Mouse (Mus musculus): ENCODE data around the gene Jmjd1c. TPM values are rescaled to one million over a fixed set of nuclear protein-coding genes. Genes with fewer than 3 reads are reported as not detected.

The Jmjd1c gene
- polyA plus RNA-seq, 1 experiment, result 56.3 TPM

GRCm38 (mm10) chr10:67053475-67053874 is 42.5 kb upstream of the Jmjd1c start:
- H3K4me3 ChIP-seq (replicated peaks; ENCODE audit: insufficient read depth, low read depth, low read length), result no peak overlapping the region
- WGBS, result 41% methylated on average over 9 of the region's 9 CpGs
- TF ChIP-seq CTCF (IDR thresholded peaks at IDR 0.05; ENCODE audit: borderline replicate concordance, insufficient read depth, low read depth, low read length), result no peak
- TF ChIP-seq POLR2A (IDR thresholded peaks at IDR 0.05; ENCODE audit: borderline replicate concordance, insufficient read depth, low read length), result no peak
- H3K27ac ChIP-seq (ENCODE audit: insufficient read depth, low read length), result peak overlapping the region; percentile 83
- DNase-seq, result no peak
- H3K4me1 ChIP-seq (ENCODE audit: control insufficient read depth, insufficient read depth, low read length), result peaks cover 28% of the 10 kb centered on the region
- no peaks in the 10 kb centered on the region for H3K27me3 ChIP-seq (ENCODE audit: control insufficient read depth, insufficient read depth, low read length)

GRCm38 (mm10) chr10:67055867-67056856 is 39.8 kb upstream of the Jmjd1c start:
- Histone ChIP-seq H3K27me3 (ENCODE audit: control insufficient read depth, insufficient read depth, low read length) (no peaks in the 10 kb centered on the region), H3K4me1 (ENCODE audit: control insufficient read depth, insufficient read depth, low read length) (peaks cover 32% of the 10 kb centered on the region), H3K27ac (ENCODE audit: insufficient read depth, low read length) (peak overlapping the region; percentile 100), H3K4me3 (replicated peaks; ENCODE audit: insufficient read depth, low read depth, low read length) (no peak overlapping the region)
- peak; percentile 77 to 93 for DNase-seq
- TF ChIP-seq CTCF (IDR thresholded peaks at IDR 0.05; ENCODE audit: borderline replicate concordance, insufficient read depth, low read depth, low read length) (no peak), POLR2A (IDR thresholded peaks at IDR 0.05; ENCODE audit: borderline replicate concordance, insufficient read depth, low read length) (peak; percentile 36; the same call in 1 of the 2 replicates)
- WGBS, result 13% methylated on average over 17 of the region's 17 CpGs

DNA sequence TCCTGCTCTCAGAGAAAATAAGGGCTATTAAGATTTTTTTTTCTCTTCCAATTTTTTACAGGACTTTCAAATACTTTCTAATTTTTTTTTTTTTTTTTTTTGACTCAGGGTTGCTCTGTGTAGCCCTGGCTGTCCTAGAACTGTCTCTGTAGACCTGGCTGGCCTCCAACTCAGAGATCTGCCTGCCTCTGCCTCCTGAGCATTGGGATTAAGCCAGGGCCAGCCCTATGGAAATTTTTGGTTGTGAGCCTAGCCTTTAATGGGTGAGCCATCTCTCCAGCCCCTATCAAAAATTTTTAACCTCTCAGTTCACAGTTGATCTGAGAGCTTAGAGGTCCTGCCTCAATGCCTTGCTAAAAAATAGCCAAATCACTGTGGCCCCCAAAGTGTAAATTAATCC is 38.7 kb upstream of the Jmjd1c start:
- H3K27ac ChIP-seq (ENCODE audit: insufficient read depth, low read length), result peak overlapping the region; percentile 96
- no peak overlapping the region for H3K4me3 ChIP-seq (replicated peaks; ENCODE audit: insufficient read depth, low read depth, low read length)
- no peaks in the 10 kb centered on the region for H3K27me3 ChIP-seq (ENCODE audit: control insufficient read depth, insufficient read depth, low read length)
- H3K4me1 ChIP-seq (ENCODE audit: control insufficient read depth, insufficient read depth, low read length), result peaks cover 41% of the 10 kb centered on the region
- peak in 1 of 2 experiments; percentile 49 for DNase-seq
- no peak for TF ChIP-seq POLR2A (IDR thresholded peaks at IDR 0.05; ENCODE audit: borderline replicate concordance, insufficient read depth, low read length)
- TF ChIP-seq CTCF (IDR thresholded peaks at IDR 0.05; ENCODE audit: borderline replicate concordance, insufficient read depth, low read depth, low read length), result no peak

GRCm38 (mm10) chr10:67057696-67058095 is 38.2 kb upstream of the Jmjd1c start:
- peaks cover 43% of the 10 kb centered on the region for H3K4me1 ChIP-seq (ENCODE audit: control insufficient read depth, insufficient read depth, low read length)
- H3K4me3 ChIP-seq (replicated peaks; ENCODE audit: insufficient read depth, low read depth, low read length), result no peak overlapping the region
- 24% methylated on average over 6 of the region's 6 CpGs for WGBS
- DNase-seq, result peak; percentile 54 to 57
- TF ChIP-seq POLR2A (IDR thresholded peaks at IDR 0.05; ENCODE audit: borderline replicate concordance, insufficient read depth, low read length) (no peak), CTCF (IDR thresholded peaks at IDR 0.05; ENCODE audit: borderline replicate concordance, insufficient read depth, low read depth, low read length) (no peak)
- no peaks in the 10 kb centered on the region for H3K27me3 ChIP-seq (ENCODE audit: control insufficient read depth, insufficient read depth, low read length)
- peak overlapping the region; percentile 96 for H3K27ac ChIP-seq (ENCODE audit: insufficient read depth, low read length)

GRCm38 (mm10) chr10:67058297-67058696 is 37.6 kb upstream of the Jmjd1c start:
- WGBS, result 6% methylated on average over 7 of the region's 7 CpGs
- Histone ChIP-seq H3K27ac (ENCODE audit: insufficient read depth, low read length) (peak overlapping the region; percentile 96), H3K4me1 (ENCODE audit: control insufficient read depth, insufficient read depth, low read length) (peaks cover 43% of the 10 kb centered on the region), H3K4me3 (replicated peaks; ENCODE audit: insufficient read depth, low read depth, low read length) (no peak overlapping the region), H3K27me3 (ENCODE audit: control insufficient read depth, insufficient read depth, low read length) (no peaks in the 10 kb centered on the region)
- TF ChIP-seq POLR2A (IDR thresholded peaks at IDR 0.05; ENCODE audit: borderline replicate concordance, insufficient read depth, low read length), result no peak
- no peak for TF ChIP-seq CTCF (IDR thresholded peaks at IDR 0.05; ENCODE audit: borderline replicate concordance, insufficient read depth, low read depth, low read length)
- peak; percentile 84 to 91 for DNase-seq

GRCm38 (mm10) chr10:67058702-67059101 is 37.2 kb upstream of the Jmjd1c start:
- 9% methylated on average over 6 of the region's 6 CpGs for WGBS
- TF ChIP-seq POLR2A (IDR thresholded peaks at IDR 0.05; ENCODE audit: borderline replicate concordance, insufficient read depth, low read length) (no peak), CTCF (IDR thresholded peaks at IDR 0.05; ENCODE audit: borderline replicate concordance, insufficient read depth, low read depth, low read length) (no peak)

DNA sequence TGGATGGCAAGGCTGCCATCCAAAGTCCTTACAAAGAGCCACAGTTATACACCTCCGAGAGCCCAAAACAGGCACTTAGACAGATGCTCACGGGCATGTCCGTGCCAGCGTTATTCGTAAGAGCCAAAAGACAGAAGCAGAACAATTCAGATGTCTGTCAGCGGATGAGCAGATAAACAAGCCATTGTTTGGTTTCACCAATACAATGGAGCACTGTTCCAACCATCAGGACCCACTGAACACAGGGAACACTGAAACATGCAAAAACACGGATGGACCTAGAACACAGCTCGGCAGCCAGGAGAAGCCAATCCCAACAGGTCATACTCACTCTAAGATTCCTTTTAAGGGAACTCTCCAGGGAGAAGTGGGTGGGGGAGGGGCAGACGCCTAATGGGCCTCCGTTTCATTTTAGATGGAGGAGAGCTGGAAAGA is 34.5 kb upstream of the Jmjd1c start:
- WGBS, result 12% methylated on average over 10 of the region's 10 CpGs
- Histone ChIP-seq H3K4me1 (ENCODE audit: control insufficient read depth, insufficient read depth, low read length) (peaks cover 31% of the 10 kb centered on the region), H3K27me3 (ENCODE audit: control insufficient read depth, insufficient read depth, low read length) (no peaks in the 10 kb centered on the region), H3K27ac (ENCODE audit: insufficient read depth, low read length) (peak overlapping the region; percentile 51), H3K4me3 (replicated peaks; ENCODE audit: insufficient read depth, low read depth, low read length) (no peak overlapping the region)
- peak; percentile 56 to 63 for DNase-seq
- TF ChIP-seq POLR2A (IDR thresholded peaks at IDR 0.05; ENCODE audit: borderline replicate concordance, insufficient read depth, low read length) (no peak), CTCF (IDR thresholded peaks at IDR 0.05; ENCODE audit: borderline replicate concordance, insufficient read depth, low read depth, low read length) (no peak)

More at GRCm38 (mm10) chr10:67058702-67059101, 37.2 kb upstream of the Jmjd1c start:
- peak in 1 of 2 experiments; percentile 44 for DNase-seq
- Histone ChIP-seq H3K27ac (ENCODE audit: insufficient read depth, low read length) (peak overlapping the region; percentile 96), H3K4me3 (replicated peaks; ENCODE audit: insufficient read depth, low read depth, low read length) (no peak overlapping the region), H3K4me1 (ENCODE audit: control insufficient read depth, insufficient read depth, low read length) (peaks cover 39% of the 10 kb centered on the region), H3K27me3 (ENCODE audit: control insufficient read depth, insufficient read depth, low read length) (no peaks in the 10 kb centered on the region)

Measured in cerebellum, adult 2 months (tissue).